Mouse (Mus musculus): ENCODE measurements around the gene Gm28710. TPM values are rescaled to one million over a fixed set of nuclear protein-coding genes. Genes with fewer than 3 reads are reported as not detected.

Gm28710 gene
- not detected for total RNA-seq (2021)
- not detected in 2 replicates for polyA plus RNA-seq (2012; rRNA removed)
- long read RNA-seq, result 0 reads

DNA sequence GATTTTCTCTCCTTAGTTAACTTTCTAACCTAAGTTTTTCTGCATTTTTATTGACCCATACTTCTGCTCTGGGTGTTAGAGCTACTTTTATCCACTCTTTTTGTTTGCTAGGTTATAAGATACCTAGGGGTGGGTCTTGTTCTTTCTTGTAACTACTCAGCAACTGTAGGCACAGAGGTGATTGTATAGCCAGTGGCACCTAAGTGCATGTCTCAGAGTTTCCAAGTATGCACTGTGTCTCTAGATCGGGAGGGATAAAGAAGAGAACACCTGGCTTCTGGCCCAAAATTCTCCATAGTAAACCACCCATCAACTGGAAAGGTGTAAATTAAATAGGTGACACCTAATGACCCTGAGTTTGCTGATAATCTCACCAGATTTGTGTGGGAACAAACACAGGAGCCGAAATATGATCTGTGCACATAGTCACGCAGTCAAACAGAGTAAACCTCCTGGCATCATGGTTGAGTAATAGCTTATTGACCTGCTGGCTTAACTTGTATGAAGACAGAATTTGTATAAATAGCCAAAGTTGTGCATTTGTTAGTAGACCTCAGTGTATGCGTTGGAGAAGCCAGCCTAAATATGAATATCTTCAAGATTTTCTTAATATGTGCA is at the start of gene Gm28710:
Gene Gm28710, plus strand, starts transcription at position 568 of the 618 bp plus-strand sequence.
- DNase-seq, result no peak

DNA sequence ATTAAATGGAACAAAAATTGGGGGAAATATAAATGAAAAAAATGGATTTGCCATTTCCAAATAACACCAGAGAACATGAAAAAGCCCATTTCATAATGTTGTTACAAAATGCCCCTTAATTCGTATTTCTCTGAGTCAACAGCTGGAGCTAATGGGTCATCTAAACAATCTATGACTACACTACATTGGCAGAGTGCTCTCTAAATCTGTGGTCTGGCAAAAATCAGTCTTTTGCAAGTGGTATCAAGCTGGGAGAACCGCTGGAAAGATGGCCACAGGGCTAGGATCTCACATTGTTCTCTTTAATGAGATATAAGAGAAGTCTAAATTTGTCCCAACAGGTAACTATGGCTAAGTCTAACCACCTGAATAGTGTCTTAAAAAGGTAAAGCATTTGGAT is 14.4 kb upstream of the Gm28710 start:
- DNase-seq, result no peak

- no peak for DNase-seq
Measured at GRCm38 (mm10) chr5:16778610-16779172, 12.9 kb upstream of the Gm28710 start.

DNA sequence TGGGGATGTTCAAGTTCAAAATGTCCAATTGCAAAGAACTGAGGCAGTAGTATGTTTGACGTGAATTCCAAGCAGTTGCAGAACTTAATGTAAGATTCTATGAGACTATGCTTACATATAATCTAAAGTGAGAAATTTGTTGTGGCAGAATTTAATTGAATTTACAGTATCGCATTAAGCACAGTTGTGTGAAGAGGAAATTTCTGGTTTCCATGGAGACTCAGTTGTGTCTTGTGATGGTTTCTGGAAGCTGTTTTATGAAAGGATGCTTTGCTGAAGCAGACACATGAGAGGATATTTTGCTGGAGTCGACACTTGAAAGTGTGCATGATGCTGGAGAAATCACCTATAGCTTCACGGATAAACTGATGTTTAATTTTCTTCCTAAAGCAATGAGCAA is 6.0 kb upstream of the Gm28710 start:
- DNase-seq, result no peak

- DNase-seq, result no peak
Measured at GRCm38 (mm10) chr5:16794972-16795371, 3.4 kb downstream of the Gm28710 start.

DNA sequence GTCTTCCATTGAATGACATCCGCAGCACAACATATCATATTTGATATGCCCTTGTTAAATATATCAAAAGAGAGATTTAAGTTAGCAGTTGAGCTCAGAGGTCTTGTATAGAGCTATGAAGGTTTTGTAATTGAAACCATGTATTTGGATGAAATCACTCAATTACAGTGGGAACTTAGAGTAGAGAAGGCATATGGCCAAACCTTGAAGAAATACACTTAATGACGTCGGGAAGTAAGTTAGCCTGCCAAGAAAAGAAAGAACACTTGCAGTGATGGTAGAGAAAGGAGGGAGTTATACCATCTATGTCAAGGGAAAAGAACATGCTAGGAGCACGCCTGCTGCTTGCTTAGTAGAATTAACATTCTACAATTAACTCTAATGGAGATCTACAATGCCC is 11.1 kb downstream of the Gm28710 start:
- DNase-seq, result no peak

- DNase-seq, result no peak
Measured at GRCm38 (mm10) chr5:16838991-16839390, 47.4 kb downstream of the Gm28710 start.

GRCm38 (mm10) chr5:16869309-16869915 is 77.8 kb downstream of the Gm28710 start:
- peak; percentile 61 for DNase-seq

- DNase-seq, result no peak
Measured at GRCm38 (mm10) chr5:16894161-16894560, 102.6 kb downstream of the Gm28710 start.

GRCm38 (mm10) chr5:16919791-16920190 is 128.2 kb downstream of the Gm28710 start:
- DNase-seq, result no peak

DNA sequence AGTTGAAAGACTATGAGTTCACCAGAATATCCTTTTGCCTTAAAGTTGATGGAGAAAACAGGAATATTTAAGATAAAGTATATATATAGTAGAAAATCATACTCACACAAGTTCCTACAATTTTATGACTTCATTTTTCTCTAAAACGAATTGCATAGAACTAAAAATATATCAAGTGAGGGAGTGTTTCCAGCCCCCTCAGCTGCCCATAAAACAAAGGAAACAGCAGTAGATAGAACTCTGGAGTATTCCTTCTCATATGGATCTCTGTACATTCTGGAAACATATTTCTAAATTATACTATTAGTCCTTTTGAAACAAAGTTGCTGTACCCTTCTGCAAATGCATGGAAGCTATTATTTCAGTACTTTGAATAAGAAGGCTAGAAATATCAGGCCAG is 130.9 kb downstream of the Gm28710 start:
- DNase-seq, result no peak

Other genes with a start within 250 kb of the Gm28710 start
- 1 to 10 TPM; 3.3 to 4.4 TPM for gene Hgf, start 238.3 kb upstream of the Gm28710 start, total RNA-seq (2021)
- gene Hgf, start 238.3 kb upstream of the Gm28710 start, polyA plus RNA-seq (2012; rRNA removed), result 0.13 and 0.16 TPM in 2 replicates

Data from adrenal gland, adult 2 months (tissue).